Mouse (Mus musculus): ENCODE measurements around the gene Col3a1. TPM values are rescaled to one million over a fixed set of nuclear protein-coding genes. Genes with fewer than 3 reads are reported as not detected.

Col3a1 gene
- 470 and 503 TPM in 2 replicates for polyA plus RNA-seq (2014; fragmentation: Nextera tagmentation; extraction: Ambion mirVana)

GRCm38 (mm10) chr1:45311388-45311787 lies at the start of gene Col3a1:
Gene Col3a1, plus strand, starts transcription at chr1:45311538.
- Histone ChIP-seq H3K4me2 (ENCODE audit: low read depth, low read length) (peak within 1 kb of the TSS; percentile 19; the same call in 1 of the 2 replicates), H3K27ac (replicated peaks; ENCODE audit: low read depth, low read length) (peak within 1 kb of the TSS; percentile 92), H3K4me3 (ENCODE audit: low read depth, low read length) (peak within 1 kb of the TSS; percentile 36), H3K36me3 (replicated peaks; ENCODE audit: control insufficient read depth, insufficient read depth, low read depth, low read length) (no peaks in the 10 kb centered on the region), H3K27me3 (ENCODE audit: control insufficient read depth, insufficient read depth, low read length) (no peaks in the 10 kb centered on the region), H3K4me1 (ENCODE audit: control insufficient read depth, insufficient read depth, low read length) (0 out of 2 replicates have a peak, but pooled peaks cover 2% of the 10 kb centered on the region), H3K9ac (replicated peaks; ENCODE audit: low read length) (peak within 1 kb of the TSS; percentile 63), H3K9me3 (replicated peaks; ENCODE audit: control insufficient read depth, low read length) (no peaks in the 10 kb centered on the region)
- WGBS: 21% methylated on average over 4 of the region's 4 CpGs
- ATAC-seq (replicated peaks; ENCODE audit: insufficient number of reproducible peaks, low FRiP score, low TSS enrichment, low read depth) (peak; percentile 77; the same call in 1 of the 2 replicates), DNase-seq (ENCODE audit: low spot score) (peak; percentile 69)

- DNase-seq (ENCODE audit: low spot score) (no peak), ATAC-seq (replicated peaks; ENCODE audit: insufficient number of reproducible peaks, low FRiP score, low TSS enrichment, low read depth) (no peak)
- no peaks in the 10 kb centered on the region for H3K36me3 ChIP-seq (replicated peaks; ENCODE audit: control insufficient read depth, insufficient read depth, low read depth, low read length)
- no peak overlapping the region for H3K4me3 ChIP-seq (ENCODE audit: low read depth, low read length)
- no peaks in the 10 kb centered on the region for H3K4me1 ChIP-seq (ENCODE audit: control insufficient read depth, insufficient read depth, low read length)
- no peak overlapping the region for H3K4me2 ChIP-seq (ENCODE audit: low read depth, low read length)
- no peaks in the 10 kb centered on the region for H3K9me3 ChIP-seq (replicated peaks; ENCODE audit: control insufficient read depth, low read length)
- no peak overlapping the region for H3K9ac ChIP-seq (replicated peaks; ENCODE audit: low read length)
- no peaks in the 10 kb centered on the region for H3K27me3 ChIP-seq (ENCODE audit: control insufficient read depth, insufficient read depth, low read length)
- H3K27ac ChIP-seq (replicated peaks; ENCODE audit: low read depth, low read length): no peak overlapping the region
These were observed 41.9 kb upstream of the Col3a1 start for GRCm38 (mm10) chr1:45269421-45269820.

GRCm38 (mm10) chr1:45276006-45276539 lies 35.3 kb upstream of the Col3a1 start:
- H3K9ac ChIP-seq (replicated peaks; ENCODE audit: low read length): no peak overlapping the region
- no peak overlapping the region for H3K4me2 ChIP-seq (ENCODE audit: low read depth, low read length)
- 32% methylated on average over 2 of the region's 2 CpGs for WGBS
- peak; percentile 19 for DNase-seq (ENCODE audit: low spot score)
- no peaks in the 10 kb centered on the region for H3K4me1 ChIP-seq (ENCODE audit: control insufficient read depth, insufficient read depth, low read length)
- no peaks in the 10 kb centered on the region for H3K36me3 ChIP-seq (replicated peaks; ENCODE audit: control insufficient read depth, insufficient read depth, low read depth, low read length)
- H3K27ac ChIP-seq (replicated peaks; ENCODE audit: low read depth, low read length): no peak overlapping the region
- H3K4me3 ChIP-seq (ENCODE audit: low read depth, low read length): no peak overlapping the region
- no peak for ATAC-seq (replicated peaks; ENCODE audit: insufficient number of reproducible peaks, low FRiP score, low TSS enrichment, low read depth)
- H3K9me3 ChIP-seq (replicated peaks; ENCODE audit: control insufficient read depth, low read length): no peaks in the 10 kb centered on the region
- H3K27me3 ChIP-seq (ENCODE audit: control insufficient read depth, insufficient read depth, low read length): no peaks in the 10 kb centered on the region

DNA sequence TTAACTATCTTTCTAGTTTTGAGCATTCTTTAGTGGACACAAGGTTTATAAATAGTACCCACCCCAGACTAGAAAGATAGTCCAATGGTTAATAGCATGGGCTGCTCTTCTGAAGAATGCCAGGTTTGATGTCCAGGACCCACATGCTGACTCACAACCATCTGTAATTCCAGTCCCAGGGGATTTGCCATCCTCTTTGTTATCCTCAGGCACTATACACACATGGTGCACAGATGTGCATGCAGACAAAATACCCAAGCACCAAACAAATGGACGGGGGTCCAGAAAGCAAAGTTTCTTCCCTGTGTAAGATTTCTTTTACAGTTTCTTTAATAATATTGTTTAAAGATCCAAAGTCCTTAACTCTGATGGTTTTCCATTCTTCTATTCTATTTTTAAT lies 23.4 kb upstream of the Col3a1 start:
- peak; percentile 65 for DNase-seq (ENCODE audit: low spot score)
- Histone ChIP-seq H3K4me2 (ENCODE audit: low read depth, low read length) (no peak overlapping the region), H3K9me3 (replicated peaks; ENCODE audit: control insufficient read depth, low read length) (no peaks in the 10 kb centered on the region), H3K27me3 (ENCODE audit: control insufficient read depth, insufficient read depth, low read length) (no peaks in the 10 kb centered on the region), H3K4me1 (ENCODE audit: control insufficient read depth, insufficient read depth, low read length) (no peaks in the 10 kb centered on the region), H3K9ac (replicated peaks; ENCODE audit: low read length) (no peak overlapping the region), H3K36me3 (replicated peaks; ENCODE audit: control insufficient read depth, insufficient read depth, low read depth, low read length) (no peaks in the 10 kb centered on the region), H3K27ac (replicated peaks; ENCODE audit: low read depth, low read length) (no peak overlapping the region), H3K4me3 (ENCODE audit: low read depth, low read length) (no peak overlapping the region)
- ATAC-seq (replicated peaks; ENCODE audit: insufficient number of reproducible peaks, low FRiP score, low TSS enrichment, low read depth): no peak
- WGBS: 38% methylated on average over 1 of the region's 1 CpGs

GRCm38 (mm10) chr1:45290037-45290436 lies 21.3 kb upstream of the Col3a1 start:
- Histone ChIP-seq H3K9me3 (replicated peaks; ENCODE audit: control insufficient read depth, low read length) (no peaks in the 10 kb centered on the region), H3K4me1 (ENCODE audit: control insufficient read depth, insufficient read depth, low read length) (no peaks in the 10 kb centered on the region), H3K4me2 (ENCODE audit: low read depth, low read length) (no peak overlapping the region), H3K27me3 (ENCODE audit: control insufficient read depth, insufficient read depth, low read length) (no peaks in the 10 kb centered on the region), H3K9ac (replicated peaks; ENCODE audit: low read length) (no peak overlapping the region), H3K36me3 (replicated peaks; ENCODE audit: control insufficient read depth, insufficient read depth, low read depth, low read length) (no peaks in the 10 kb centered on the region), H3K4me3 (ENCODE audit: low read depth, low read length) (no peak overlapping the region), H3K27ac (replicated peaks; ENCODE audit: low read depth, low read length) (no peak overlapping the region)
- ATAC-seq (replicated peaks; ENCODE audit: insufficient number of reproducible peaks, low FRiP score, low TSS enrichment, low read depth): no peak
- DNase-seq (ENCODE audit: low spot score): no peak
- WGBS: 64% methylated on average over 4 of the region's 4 CpGs

DNA sequence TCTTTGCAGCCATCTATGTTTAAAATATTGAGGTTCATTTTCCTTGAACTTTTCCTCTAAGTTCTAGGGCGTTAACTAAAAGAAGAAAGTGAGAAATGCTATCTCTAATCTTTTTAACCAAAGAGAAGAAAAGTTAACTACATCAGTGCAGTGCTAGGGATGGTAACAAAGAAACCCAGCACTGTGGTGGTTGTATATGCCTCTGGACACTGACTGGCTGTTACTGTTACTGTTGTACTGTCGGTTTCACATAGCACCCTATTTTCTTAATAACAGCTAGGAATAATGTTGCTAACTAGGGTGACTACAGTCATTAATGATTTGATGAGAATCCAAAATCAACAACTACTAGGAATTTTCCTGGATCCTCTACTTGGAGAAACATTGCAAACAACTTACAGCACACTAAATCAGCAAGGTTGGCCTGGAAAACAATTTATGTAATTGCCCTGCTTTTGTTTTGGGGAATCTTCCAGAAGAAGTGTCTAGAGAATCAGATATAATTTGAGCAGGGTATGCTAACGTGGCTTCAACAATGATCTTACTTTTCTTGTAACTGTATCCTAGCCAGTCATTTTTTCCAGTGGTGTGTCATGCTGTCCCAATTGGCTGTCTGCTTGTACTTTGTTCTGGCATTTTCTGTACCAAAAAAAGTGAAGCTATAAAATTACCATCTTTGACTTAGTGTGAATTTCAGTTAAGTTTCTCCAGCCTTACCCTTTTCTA lies 11.8 kb upstream of the Col3a1 start:
- no peaks in the 10 kb centered on the region for H3K27me3 ChIP-seq (ENCODE audit: control insufficient read depth, insufficient read depth, low read length)
- no peaks in the 10 kb centered on the region for H3K36me3 ChIP-seq (replicated peaks; ENCODE audit: control insufficient read depth, insufficient read depth, low read depth, low read length)
- H3K4me3 ChIP-seq (ENCODE audit: low read depth, low read length): no peak overlapping the region
- no peaks in the 10 kb centered on the region for H3K9me3 ChIP-seq (replicated peaks; ENCODE audit: control insufficient read depth, low read length)
- no peak overlapping the region for H3K9ac ChIP-seq (replicated peaks; ENCODE audit: low read length)
- 71% methylated on average over 3 of the region's 3 CpGs for WGBS
- no peak overlapping the region for H3K4me2 ChIP-seq (ENCODE audit: low read depth, low read length)
- H3K27ac ChIP-seq (replicated peaks; ENCODE audit: low read depth, low read length): no peak overlapping the region
- no peak for ATAC-seq (replicated peaks; ENCODE audit: insufficient number of reproducible peaks, low FRiP score, low TSS enrichment, low read depth)
- no peaks in the 10 kb centered on the region for H3K4me1 ChIP-seq (ENCODE audit: control insufficient read depth, insufficient read depth, low read length)
- DNase-seq (ENCODE audit: low spot score): no peak

DNA sequence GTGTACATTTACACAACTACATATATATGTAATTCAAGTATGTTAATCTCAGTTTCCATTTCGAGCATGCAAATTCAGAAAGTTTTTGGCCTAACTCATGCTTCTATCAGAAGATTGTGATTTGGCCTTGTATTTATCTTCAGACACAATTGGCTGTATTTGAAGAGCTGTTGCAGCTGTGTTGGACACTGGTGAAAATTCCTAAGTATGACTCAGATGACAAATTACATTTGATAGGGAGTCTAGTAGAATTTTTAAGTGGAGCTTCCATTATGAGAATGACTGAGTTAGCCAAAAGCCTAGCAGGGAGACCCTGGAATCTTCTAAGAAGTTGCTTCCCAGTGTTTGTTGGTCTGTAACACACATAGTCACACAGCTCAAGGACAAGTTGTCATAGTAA lies 7.1 kb upstream of the Col3a1 start:
- ATAC-seq (replicated peaks; ENCODE audit: insufficient number of reproducible peaks, low FRiP score, low TSS enrichment, low read depth): no peak
- Histone ChIP-seq H3K9me3 (replicated peaks; ENCODE audit: control insufficient read depth, low read length) (no peaks in the 10 kb centered on the region), H3K4me2 (ENCODE audit: low read depth, low read length) (no peak overlapping the region), H3K36me3 (replicated peaks; ENCODE audit: control insufficient read depth, insufficient read depth, low read depth, low read length) (no peaks in the 10 kb centered on the region), H3K27ac (replicated peaks; ENCODE audit: low read depth, low read length) (no peak overlapping the region), H3K9ac (replicated peaks; ENCODE audit: low read length) (no peak overlapping the region), H3K27me3 (ENCODE audit: control insufficient read depth, insufficient read depth, low read length) (no peaks in the 10 kb centered on the region), H3K4me1 (ENCODE audit: control insufficient read depth, insufficient read depth, low read length) (no peaks in the 10 kb centered on the region), H3K4me3 (ENCODE audit: low read depth, low read length) (no peak overlapping the region)
- no peak for DNase-seq (ENCODE audit: low spot score)
- 75% methylated on average over 1 of the region's 1 CpGs for WGBS

DNA sequence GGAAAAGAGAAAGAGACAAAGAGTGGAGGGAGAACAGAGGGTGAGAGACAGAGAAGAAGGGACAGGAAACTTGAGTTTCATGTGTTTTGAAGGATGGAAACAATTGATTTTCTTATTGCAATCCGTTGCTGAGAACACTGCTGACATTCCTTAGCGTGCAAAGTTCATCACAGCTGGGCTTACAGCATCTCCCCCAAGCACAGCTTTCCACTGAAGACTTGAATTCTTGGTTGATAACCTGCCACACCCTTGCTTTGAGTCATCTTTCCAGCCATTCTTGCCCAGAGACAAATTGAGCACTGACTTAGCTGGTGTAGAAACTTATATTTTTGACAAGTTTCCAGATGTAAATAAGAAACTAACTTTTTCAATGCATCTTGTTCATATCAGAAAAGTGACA lies 2.3 kb upstream of the Col3a1 start:
- Histone ChIP-seq H3K27me3 (ENCODE audit: control insufficient read depth, insufficient read depth, low read length) (no peaks in the 10 kb centered on the region), H3K9me3 (replicated peaks; ENCODE audit: control insufficient read depth, low read length) (no peaks in the 10 kb centered on the region), H3K4me3 (ENCODE audit: low read depth, low read length) (no peak overlapping the region), H3K27ac (replicated peaks; ENCODE audit: low read depth, low read length) (no peak overlapping the region), H3K36me3 (replicated peaks; ENCODE audit: control insufficient read depth, insufficient read depth, low read depth, low read length) (no peaks in the 10 kb centered on the region), H3K4me2 (ENCODE audit: low read depth, low read length) (no peak overlapping the region), H3K4me1 (ENCODE audit: control insufficient read depth, insufficient read depth, low read length) (no peaks in the 10 kb centered on the region), H3K9ac (replicated peaks; ENCODE audit: low read length) (no peak overlapping the region)
- ATAC-seq (replicated peaks; ENCODE audit: insufficient number of reproducible peaks, low FRiP score, low TSS enrichment, low read depth) (no peak), DNase-seq (ENCODE audit: low spot score) (no peak)
- WGBS: 52% methylated on average over 2 of the region's 2 CpGs

All from embryonic facial prominence, embryonic 11.5 days (tissue).